Mouse (Mus musculus): ENCODE data around the gene Trim31.

- TF ChIP-seq CTCF (conservative IDR thresholded peaks at IDR 0.05; ENCODE audit: low read length) (no peak), NANOG (IDR thresholded peaks at IDR 0.05; ENCODE audit: borderline replicate concordance, low read length) (no peak), POU5F1 (IDR thresholded peaks at IDR 0.05; ENCODE audit: borderline replicate concordance, low read length) (no peak)
Measured at GRCm38 (mm10) chr17:36912031-36912430, 14.1 kb downstream of the Trim31 start.

Measured in E14TG2a.4 (cell line).